In genomic region chr6:84746847-84747395, GRCm38 (mm10) we compare ENCODE assay signal across 13 mouse cellular contexts.
DNase-seq lines count a peak whose midpoint lies in the region; ATAC-seq and TF ChIP-seq lines count a peak whose summit lies in the region.
"Had no signal": no experiment of that assay in that cellular context is flagged by ENCODE, and none has a peak within 500 bp of the region (broad histone marks: within the 10 kb centered on the region; RNA-seq: fewer than 3 reads in every experiment).

No protein-coding gene starts in this region.

- no peak for TF ChIP-seq CTCF in midbrain, postnatal 0 days (IDR thresholded peaks at IDR 0.05)

- H3K9ac ChIP-seq in hindbrain, embryonic 14.5 days, result no peak overlapping the region
- no peak overlapping the region for H3K9ac ChIP-seq in midbrain, postnatal 0 days (replicated peaks; ENCODE audit: low read length, poor library complexity, severe bottlenecking)
- H3K9ac ChIP-seq in heart, embryonic 12.5 days, result no peak overlapping the region

- WGBS in hindbrain, embryonic 14.5 days, result 19% methylated on average over 10 of the region's 10 CpGs
- 21% methylated on average over 10 of the region's 10 CpGs for WGBS in midbrain, postnatal 0 days
- 61% methylated on average over 10 of the region's 10 CpGs for WGBS in heart, embryonic 12.5 days

- 0 out of 2 replicates have a peak, but pooled peaks cover 5% of the 10 kb centered on the region for H3K4me1 ChIP-seq in hindbrain, embryonic 14.5 days (replicated peaks; ENCODE audit: control insufficient read depth, insufficient read depth, low read length)
- H3K4me1 ChIP-seq in midbrain, postnatal 0 days (ENCODE audit: insufficient read depth, low read length), result peaks cover 5% of the 10 kb centered on the region; the same call in 1 of the 2 replicates
- H3K4me1 ChIP-seq in heart, embryonic 12.5 days (replicated peaks), result peaks cover 5% of the 10 kb centered on the region; the same call in 1 of the 2 replicates

- H3K4me2 ChIP-seq in hindbrain, embryonic 14.5 days (replicated peaks), result no peak overlapping the region
- no peak overlapping the region for H3K4me2 ChIP-seq in midbrain, postnatal 0 days (ENCODE audit: low read depth, low read length, poor library complexity, severe bottlenecking)
- no peak overlapping the region for H3K4me2 ChIP-seq in heart, embryonic 12.5 days

- no peaks in the 10 kb centered on the region for H3K27me3 ChIP-seq in hindbrain, embryonic 14.5 days (ENCODE audit: control insufficient read depth, insufficient read depth, low read length)
- no peaks in the 10 kb centered on the region for H3K27me3 ChIP-seq in midbrain, postnatal 0 days (ENCODE audit: insufficient read depth, low read length)
- no peaks in the 10 kb centered on the region for H3K27me3 ChIP-seq in heart, embryonic 12.5 days (replicated peaks)

- no peaks in the 10 kb centered on the region for H3K9me3 ChIP-seq in hindbrain, embryonic 14.5 days (ENCODE audit: control insufficient read depth, low read length)
- no peaks in the 10 kb centered on the region for H3K9me3 ChIP-seq in midbrain, postnatal 0 days (ENCODE audit: low read length)
- H3K9me3 ChIP-seq in heart, embryonic 12.5 days (replicated peaks), result no peaks in the 10 kb centered on the region
- H3K9me3 ChIP-seq: limb, embryonic 10.5 days had no signal

- ATAC-seq in hindbrain, embryonic 14.5 days (ENCODE audit: low FRiP score), result peak; percentile 76; the same call in 1 of the 2 replicates
- peak; percentile 60; the same call in 1 of the 2 replicates for ATAC-seq in midbrain, postnatal 0 days (ENCODE audit: low FRiP score)
- ATAC-seq in heart, embryonic 12.5 days (ENCODE audit: insufficient number of reproducible peaks, low FRiP score), result no peak
- ATAC-seq: intestine, embryonic 16.5 days had no signal

- no peak overlapping the region for H3K4me3 ChIP-seq in hindbrain, embryonic 14.5 days (replicated peaks; ENCODE audit: low read length)
- H3K4me3 ChIP-seq in midbrain, postnatal 0 days (ENCODE audit: low read depth, low read length), result no peak overlapping the region
- H3K4me3 ChIP-seq in heart, embryonic 12.5 days, result no peak overlapping the region
- H3K4me3 ChIP-seq: limb, embryonic 10.5 days; myocyte had no signal

- H3K36me3 ChIP-seq in hindbrain, embryonic 14.5 days (replicated peaks; ENCODE audit: control insufficient read depth, insufficient read depth), result no peaks in the 10 kb centered on the region
- H3K36me3 ChIP-seq in midbrain, postnatal 0 days (ENCODE audit: insufficient read depth, low read length), result no peaks in the 10 kb centered on the region
- no peaks in the 10 kb centered on the region for H3K36me3 ChIP-seq in heart, embryonic 12.5 days
- H3K36me3 ChIP-seq: limb, embryonic 10.5 days had no signal

- DNase-seq in cerebellum, adult 9-11 months, result peak; percentile 21
- no peak for DNase-seq in cerebellum, adult 11 months
- peak; percentile 62 to 63 for DNase-seq in right cerebral cortex, postnatal 10 days (ENCODE audit: low spot score in 2 of 2)
- DNase-seq in right cerebral cortex, adult 2 months (ENCODE audit: low spot score in 2 of 2), result no peak
- DNase-seq in hindbrain, embryonic 14.5 days (ENCODE audit: low spot score), result peak; percentile 48
- DNase-seq in midbrain, postnatal 0 days (ENCODE audit: low spot score), result peak; percentile 77
- DNase-seq in kidney, postnatal 36 days, result no peak
- DNase-seq: thymus, adult 2 months had no signal

- peak overlapping the region; percentile 73; the same call in 1 of the 2 replicates for H3K27ac ChIP-seq in hindbrain, embryonic 14.5 days
- no peak overlapping the region for H3K27ac ChIP-seq in midbrain, postnatal 0 days (ENCODE audit: low read depth, low read length)
- no peak overlapping the region for H3K27ac ChIP-seq in heart, embryonic 12.5 days (ENCODE audit: poor library complexity, severe bottlenecking)
- H3K27ac ChIP-seq: limb, embryonic 10.5 days; macrophage had no signal

Comparison
In these comparisons a context has a peak if more than half of its experiments do, and no peak if none do; other contexts are left out.
1. DNase-seq: peak in cerebellum, adult 9-11 months (single experiment), right cerebral cortex, postnatal 10 days (2 of 2), hindbrain, embryonic 14.5 days (single experiment) and midbrain, postnatal 0 days (single experiment); none in cerebellum, adult 11 months (single experiment), right cerebral cortex, adult 2 months (0 of 2) and kidney, postnatal 36 days (0 of 2).